Mouse (Mus musculus): ENCODE data around the gene Ica1l.

Gene Ica1l

DNA sequence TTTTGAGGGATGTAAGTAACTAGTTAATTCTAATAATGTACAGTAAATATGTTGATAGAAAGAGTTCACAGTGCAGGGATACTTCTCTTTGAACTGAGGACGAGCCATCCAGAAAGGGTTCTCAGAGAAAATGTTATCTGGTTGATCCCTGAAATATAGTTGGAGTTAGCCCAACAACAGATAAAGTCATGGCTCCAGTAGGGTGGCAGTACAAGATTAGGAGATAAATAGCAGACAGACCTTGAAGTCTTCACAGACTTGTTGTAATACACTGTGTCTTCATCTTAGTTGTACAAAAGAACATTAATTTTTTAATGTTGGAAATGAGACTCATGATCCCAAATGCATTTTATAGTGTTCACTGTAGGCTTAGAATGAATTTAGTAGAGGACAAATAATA, 83.0 kb downstream of the Ica1l start:
- DNase-seq: no peak

DNA sequence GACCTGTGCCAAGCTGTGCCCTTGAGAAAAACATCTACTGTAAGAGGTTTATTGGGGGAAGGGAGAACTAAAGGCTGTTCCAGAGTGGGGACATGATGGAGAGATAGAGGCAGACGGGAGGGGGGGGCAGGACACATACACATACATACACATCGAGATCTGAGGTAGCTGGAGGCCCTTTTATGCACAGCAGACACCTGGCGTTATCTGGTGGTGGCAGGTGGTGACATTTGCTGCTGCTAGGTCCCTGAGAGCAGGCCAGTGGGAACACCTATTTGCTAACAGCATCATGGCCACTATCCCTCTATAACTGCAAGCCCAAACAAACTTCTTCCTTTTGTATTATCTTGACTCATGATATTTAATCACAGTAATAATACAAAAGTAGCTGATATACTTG, 85.8 kb downstream of the Ica1l start:
- DNase-seq: no peak

DNA sequence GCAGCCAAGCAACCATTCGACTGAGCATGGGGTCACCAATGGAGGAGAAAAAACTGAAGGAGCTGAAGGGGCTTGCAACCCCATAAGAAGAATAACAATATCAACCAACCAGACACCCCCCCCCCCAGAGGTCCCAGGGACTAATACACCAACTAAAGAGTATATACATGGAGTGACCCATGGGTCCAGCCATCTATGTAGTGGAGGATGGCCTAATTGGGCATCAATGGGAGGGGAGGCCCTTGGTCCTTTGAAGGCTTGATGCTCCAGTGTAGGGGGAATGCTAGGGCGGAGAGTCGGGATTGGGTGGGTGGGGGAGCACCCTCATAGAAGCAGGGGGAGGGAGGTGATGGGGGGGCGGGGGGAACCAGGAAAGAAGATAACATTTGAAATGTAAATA, 95.5 kb downstream of the Ica1l start:
- no peak for DNase-seq

DNA sequence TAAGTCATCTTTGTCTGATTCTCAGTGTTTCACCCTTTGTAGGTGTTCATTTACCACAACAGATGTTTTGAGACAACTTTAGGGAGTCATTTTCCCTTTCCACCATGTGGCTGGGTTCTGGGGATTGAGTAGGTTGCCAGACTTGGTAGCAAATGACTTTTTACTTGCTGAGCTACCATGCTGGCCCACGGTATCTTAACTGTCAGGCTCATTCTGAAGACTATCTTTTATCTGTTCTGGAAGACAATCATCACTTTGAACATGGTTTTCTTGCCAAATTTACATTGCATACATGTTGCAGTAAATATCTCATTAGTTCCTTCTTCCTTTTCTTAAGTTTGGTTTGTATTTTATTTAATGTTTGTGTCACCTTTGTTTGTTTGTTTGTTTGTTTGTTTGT, 97.0 kb downstream of the Ica1l start:
- DNase-seq: no peak

DNA sequence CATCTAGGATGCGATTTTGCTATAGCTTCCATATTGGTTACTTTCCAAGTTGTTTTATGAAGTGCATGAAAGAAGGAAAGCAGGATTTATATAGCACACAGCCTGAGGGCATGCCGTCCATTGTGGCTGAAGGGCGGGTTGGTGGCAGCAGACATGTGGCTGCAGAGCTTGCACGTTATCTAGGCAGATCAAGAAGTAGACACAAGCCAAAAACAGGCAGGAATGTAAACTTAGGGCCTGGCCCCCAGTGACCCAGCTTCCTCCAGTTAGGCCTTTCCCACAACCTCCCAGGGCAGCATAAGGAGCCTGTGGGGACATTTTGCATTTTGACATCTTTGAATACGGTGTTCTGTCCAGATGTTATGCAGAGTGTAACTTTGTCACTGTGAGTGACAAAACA, 99.2 kb downstream of the Ica1l start:
- DNase-seq: no peak

DNA sequence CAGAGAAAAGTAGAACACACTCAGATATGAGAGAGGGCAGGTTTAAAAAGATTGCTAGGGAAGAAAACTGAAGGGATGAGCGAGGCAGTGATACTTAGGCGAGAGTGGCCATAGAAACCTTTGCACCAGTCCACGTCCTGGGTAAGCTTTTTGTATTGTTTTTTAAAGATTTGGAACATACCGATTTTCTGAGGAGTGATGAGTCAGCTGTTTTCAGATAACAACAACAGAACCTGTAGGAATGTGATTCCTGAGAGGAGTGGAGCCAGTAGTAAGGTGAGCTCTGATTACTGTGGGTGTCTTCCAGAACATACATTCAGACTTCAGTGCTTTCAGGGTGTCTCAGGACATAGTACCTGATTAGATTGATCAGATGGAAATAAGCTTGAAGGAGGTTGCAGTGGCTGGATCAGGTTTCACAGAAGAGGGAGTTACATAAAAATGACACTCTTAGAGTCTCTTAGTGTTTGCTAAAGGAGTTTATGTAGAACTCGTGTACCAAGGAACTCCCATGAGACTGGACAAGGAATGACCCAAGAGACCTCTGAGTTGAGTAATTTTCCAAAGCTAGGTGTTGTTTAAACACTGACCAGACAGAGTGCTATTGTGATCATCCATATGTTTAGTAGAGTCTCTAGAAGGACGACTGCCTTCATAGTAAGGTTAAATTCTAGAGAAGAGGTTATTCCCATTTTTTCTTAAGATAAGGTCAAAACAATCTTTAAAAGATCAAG, 100.8 kb downstream of the Ica1l start:
- no peak for DNase-seq

GRCm38 (mm10) chr1:59941063-59941462, 101.9 kb downstream of the Ica1l start:
- no peak for DNase-seq

DNA sequence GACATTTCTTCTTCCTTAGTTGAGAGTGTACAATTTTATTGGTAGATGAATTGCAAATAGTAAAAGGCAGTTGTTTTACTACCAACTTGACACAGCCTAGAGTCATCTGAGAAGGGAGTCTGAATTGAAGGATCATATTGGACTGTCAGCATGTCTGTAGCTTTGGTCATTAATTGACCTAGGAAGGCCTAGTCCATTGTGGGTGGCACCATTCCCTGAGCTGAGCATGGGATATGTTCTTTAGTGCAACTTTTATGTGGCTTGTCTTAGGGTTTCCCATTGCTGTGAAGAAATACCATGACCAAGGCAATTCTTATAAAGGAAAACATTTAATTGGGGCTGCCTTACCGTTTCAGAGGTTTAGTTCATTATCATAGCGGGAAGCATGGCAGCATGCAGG, 110.0 kb downstream of the Ica1l start:
- DNase-seq: no peak

All from thymus, adult 18-20 months (tissue).